Mouse (Mus musculus) embryonic facial prominence, embryonic 12.5 days (tissue): ENCODE measurements around the gene Akirin1. TPM values are rescaled to one million over a fixed set of nuclear protein-coding genes. Genes with fewer than 3 reads are reported as not detected.

ENCODE experiments used
- ATAC-seq: fragments of 200-750 bp; cut with Nextera tagmentation; 2 replicates; pipeline ENCODE4 v1.8.0; 2017; ENCODE audit not compliant: insufficient number of reproducible peaks, insufficient read depth, low FRiP score, low TSS enrichment
- H3K27ac ChIP-seq: fragments of 300-500 bp; sonication (generic); 2 replicates; pipeline ENCODE4 v1.5.1; 2016; ENCODE audit warnings: mild to moderate bottlenecking
- H3K27me3 ChIP-seq: fragments of 300-500 bp; sonication (generic); 2 replicates; pipeline ENCODE4 v1.6.1; 2016; ENCODE audit warnings: mild to moderate bottlenecking, moderate library complexity
- H3K36me3 ChIP-seq: fragments of 300-500 bp; sonication (generic); 2 replicates; pipeline ENCODE4 v1.6.1; 2016; ENCODE audit warnings: mild to moderate bottlenecking
- H3K4me1 ChIP-seq: fragments of 300-500 bp; sonication (generic); 2 replicates; pipeline ENCODE4 v1.6.1; 2016
- H3K4me2 ChIP-seq: fragments of 300-500 bp; sonication (generic); replicated peaks from 2 replicates; pipeline ENCODE4 v1.6.1; 2016; ENCODE audit warnings: mild to moderate bottlenecking, moderate library complexity
- H3K4me3 ChIP-seq: fragments of 300-500 bp; sonication (generic); 2 replicates; pipeline ENCODE4 v1.5.1; 2016; ENCODE audit warnings: mild to moderate bottlenecking
- H3K9ac ChIP-seq: fragments of 300-500 bp; sonication (generic); 2 replicates; pipeline ENCODE4 v1.6.1; 2016; ENCODE audit warnings: mild to moderate bottlenecking, moderate library complexity
- H3K9me3 ChIP-seq: fragments of 300-500 bp; sonication (generic); 2 replicates; pipeline ENCODE4 v1.6.1; 2016; ENCODE audit warnings: mild to moderate bottlenecking, moderate library complexity
- WGBS: fragments of 180-500 bp; shearing (Covaris S2); methylation state at CpG from one replicate; pipeline ENCODE4 v1.1.7; 2016; 5-methylcytosine and 5-hydroxymethylcytosine counted together
- polyA plus RNA-seq: library from polyadenylated mRNA; unstranded; fragments of >200 nt; fragmentation: Nextera tagmentation; extraction: Ambion mirVana; gene quantifications from 2 replicates; pipeline ENCODE4 v1.2.1, GENCODE M21; 2016

Gene Akirin1
- polyA plus RNA-seq, 1 experiment from 2014 or later, result 67.5 TPM

DNA sequence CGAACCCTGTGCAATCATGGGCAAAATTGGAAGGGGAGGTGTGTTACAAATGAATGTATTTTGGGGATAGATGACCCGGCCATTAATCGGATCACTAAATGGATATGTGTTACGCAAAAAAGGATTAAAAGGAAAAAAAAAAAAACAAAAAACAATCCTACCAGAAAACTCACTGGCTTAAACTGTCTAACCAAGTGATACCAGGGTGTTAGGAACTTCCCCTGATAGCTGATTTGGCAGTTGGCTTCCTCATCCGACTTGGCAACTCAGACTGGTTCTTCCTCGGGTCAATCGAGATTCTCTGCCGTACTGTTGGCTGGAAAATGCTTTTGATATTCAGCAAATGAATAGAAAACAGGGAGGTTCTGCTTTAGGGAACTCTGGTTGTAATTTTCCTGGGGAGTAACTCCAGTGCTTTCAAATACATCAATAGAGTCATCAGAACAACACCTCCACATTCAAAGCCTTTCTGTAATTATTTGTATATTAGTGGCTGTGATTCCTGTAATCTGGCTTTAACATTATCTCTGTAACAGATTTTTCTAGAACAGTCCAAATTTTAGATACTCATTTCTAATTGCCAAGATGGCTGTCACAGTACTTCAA lies 665 bp upstream of the Akirin1 start:
- H3K4me1 ChIP-seq, result peaks cover 8% of the 10 kb centered on the region
- peak overlapping the region; percentile 98 for H3K4me3 ChIP-seq
- 1% methylated on average over 8 of the region's 8 CpGs for WGBS
- H3K27me3 ChIP-seq, result 0 out of 2 replicates have a peak, but pooled peaks cover 4% of the 10 kb centered on the region
- H3K27ac ChIP-seq, result 0 out of 2 replicates have a peak overlapping the region, but pooled peaks have one; percentile 17
- H3K9me3 ChIP-seq, result no peaks in the 10 kb centered on the region
- H3K36me3 ChIP-seq, result no peaks in the 10 kb centered on the region
- H3K9ac ChIP-seq, result 0 out of 2 replicates have a peak overlapping the region, but pooled peaks have one; percentile 89
- ATAC-seq, result no peak
- H3K4me2 ChIP-seq, result peak overlapping the region; percentile 76

DNA sequence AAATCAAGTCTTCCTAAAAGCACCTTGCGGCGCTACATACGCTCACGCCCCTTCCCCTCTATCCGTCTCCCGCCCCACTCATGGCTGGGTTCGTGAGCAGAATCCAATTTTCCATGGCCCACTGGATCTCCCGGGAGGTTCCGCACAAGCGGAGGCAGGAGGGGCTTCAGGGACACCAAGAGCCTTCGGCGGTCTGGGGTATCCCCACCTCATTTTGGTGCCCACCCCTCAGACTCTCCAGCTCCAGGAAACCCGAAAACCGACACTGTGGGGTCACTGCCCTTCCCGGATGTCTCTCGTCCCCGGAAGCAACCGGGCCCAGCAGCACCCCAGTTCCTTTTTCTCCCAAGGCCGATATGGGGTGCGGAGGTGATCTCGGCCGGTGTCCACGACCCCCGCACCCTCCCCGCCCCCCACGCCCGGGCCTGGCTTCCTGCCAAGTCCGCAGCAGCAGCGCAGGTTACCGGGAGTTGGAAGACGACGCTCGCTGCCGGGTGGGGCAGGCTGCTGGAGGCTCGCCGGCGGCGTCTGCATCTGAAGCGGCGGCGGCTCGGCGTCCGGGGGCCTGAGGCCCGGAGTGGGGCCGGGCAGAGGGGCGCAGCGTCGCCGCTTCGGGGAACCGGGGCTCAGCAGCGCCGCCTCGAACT lies 538 bp downstream of the Akirin1 start:
- no peaks in the 10 kb centered on the region for H3K36me3 ChIP-seq
- H3K4me2 ChIP-seq, result peak overlapping the region; percentile 76
- peak overlapping the region; percentile 89 for H3K9ac ChIP-seq
- H3K4me1 ChIP-seq, result peaks cover 8% of the 10 kb centered on the region
- peak; percentile 83; the same call in 1 of the 2 replicates for ATAC-seq
- H3K4me3 ChIP-seq, result peak overlapping the region; percentile 98
- H3K9me3 ChIP-seq, result no peaks in the 10 kb centered on the region
- H3K27me3 ChIP-seq, result 0 out of 2 replicates have a peak, but pooled peaks cover 4% of the 10 kb centered on the region
- peak overlapping the region; percentile 93 for H3K27ac ChIP-seq
- WGBS, result under 1% methylated on average over 55 of the region's 55 CpGs

DNA sequence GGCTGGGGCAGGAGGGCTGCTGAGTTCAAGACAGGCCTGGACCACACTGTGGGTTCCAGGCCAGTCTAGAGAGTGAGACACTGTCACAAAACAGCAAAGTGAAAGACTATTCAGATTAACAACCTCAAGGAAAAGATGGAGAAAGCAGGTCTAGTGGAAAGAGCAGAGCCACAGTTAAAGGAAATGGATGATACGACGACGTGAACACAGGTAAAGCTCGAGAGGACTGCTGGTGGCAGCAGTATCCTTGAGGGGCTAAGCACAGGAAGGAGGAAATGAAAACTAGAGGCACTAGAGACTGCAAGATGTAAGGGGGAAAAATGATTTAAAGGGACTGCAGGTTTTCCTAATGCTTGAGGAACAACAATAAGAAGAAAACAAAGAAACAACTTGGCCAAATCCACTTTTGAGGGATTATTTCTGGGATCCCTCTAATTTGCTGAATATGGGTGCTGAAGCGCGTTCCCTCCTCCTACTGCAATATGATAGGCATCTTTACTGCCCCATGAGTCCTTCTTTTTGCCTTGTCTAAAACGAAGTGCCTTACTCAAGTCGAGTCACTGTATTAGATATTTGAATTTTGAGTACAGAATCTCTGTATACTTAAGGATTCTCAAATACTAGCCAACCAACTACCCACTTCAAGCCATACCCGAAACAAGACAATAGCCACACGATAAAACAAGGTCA lies 1.3 kb downstream of the Akirin1 start:
- WGBS, result 16% methylated on average over 10 of the region's 10 CpGs
- Histone ChIP-seq H3K27me3 (0 out of 2 replicates have a peak, but pooled peaks cover 4% of the 10 kb centered on the region), H3K9me3 (no peaks in the 10 kb centered on the region), H3K9ac (peak overlapping the region; percentile 89), H3K4me2 (peak overlapping the region; percentile 76), H3K36me3 (no peaks in the 10 kb centered on the region), H3K27ac (no peak overlapping the region), H3K4me3 (peak overlapping the region; percentile 98), H3K4me1 (peaks cover 8% of the 10 kb centered on the region)
- ATAC-seq, result no peak

DNA sequence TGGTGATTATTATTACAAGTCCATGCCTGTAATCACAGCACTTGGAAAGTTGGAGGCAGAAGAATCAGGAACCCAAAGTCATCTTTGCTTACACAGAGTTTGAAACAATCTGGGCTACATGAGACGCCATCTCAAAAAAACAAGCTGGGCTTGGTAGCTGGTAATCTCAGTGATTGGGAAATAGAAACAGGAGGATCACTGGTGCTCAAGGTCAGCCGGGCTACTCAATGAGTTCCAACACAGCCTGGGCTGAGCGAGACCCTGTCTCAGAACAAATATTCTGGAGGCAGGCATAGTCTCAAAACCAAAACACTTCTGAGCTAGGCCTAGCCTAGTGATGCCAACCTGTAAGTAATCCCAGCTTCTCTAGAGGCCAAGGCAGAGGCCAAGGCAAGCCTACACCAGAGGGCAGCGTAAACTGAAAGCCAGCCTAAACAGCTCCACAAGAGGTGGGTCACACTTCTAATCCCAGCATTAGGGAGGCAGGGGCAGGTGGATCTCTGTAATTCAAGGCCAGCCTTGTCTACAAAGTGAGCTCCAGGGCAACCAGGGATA lies 4.8 kb downstream of the Akirin1 start:
- no peak for ATAC-seq
- Histone ChIP-seq H3K4me1 (peaks cover 8% of the 10 kb centered on the region), H3K9me3 (no peaks in the 10 kb centered on the region), H3K27ac (no peak overlapping the region), H3K9ac (no peak overlapping the region), H3K36me3 (peaks cover 27% of the 10 kb centered on the region), H3K27me3 (no peaks in the 10 kb centered on the region), H3K4me3 (no peak overlapping the region), H3K4me2 (no peak overlapping the region)
- WGBS, result 96% methylated on average over 4 of the region's 4 CpGs

DNA sequence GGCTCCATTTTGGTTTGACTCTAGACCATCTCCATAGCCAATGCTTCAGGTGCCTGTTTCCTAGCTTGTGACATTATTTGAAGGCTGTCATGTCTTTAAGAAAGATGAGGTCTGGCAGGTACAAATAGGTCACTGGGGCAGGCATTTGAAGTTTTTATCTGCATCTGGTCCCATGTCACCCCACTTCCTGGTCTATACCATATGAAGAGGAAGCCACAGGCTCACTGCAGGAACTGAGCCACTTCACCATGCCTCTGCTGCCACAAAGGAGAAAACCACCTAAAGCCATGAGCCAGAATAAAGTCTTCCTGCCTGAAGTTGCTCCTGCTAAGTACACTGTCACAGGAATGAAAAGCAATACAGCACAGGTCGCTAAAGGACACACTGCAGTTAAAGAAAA lies 7.3 kb downstream of the Akirin1 start:
- 87% methylated on average over 1 of the region's 1 CpGs for WGBS
- Histone ChIP-seq H3K4me3 (no peak overlapping the region), H3K4me1 (no peaks in the 10 kb centered on the region), H3K9ac (no peak overlapping the region), H3K27ac (no peak overlapping the region), H3K36me3 (peaks cover 49% of the 10 kb centered on the region), H3K9me3 (no peaks in the 10 kb centered on the region), H3K4me2 (no peak overlapping the region), H3K27me3 (no peaks in the 10 kb centered on the region)
- ATAC-seq, result no peak

DNA sequence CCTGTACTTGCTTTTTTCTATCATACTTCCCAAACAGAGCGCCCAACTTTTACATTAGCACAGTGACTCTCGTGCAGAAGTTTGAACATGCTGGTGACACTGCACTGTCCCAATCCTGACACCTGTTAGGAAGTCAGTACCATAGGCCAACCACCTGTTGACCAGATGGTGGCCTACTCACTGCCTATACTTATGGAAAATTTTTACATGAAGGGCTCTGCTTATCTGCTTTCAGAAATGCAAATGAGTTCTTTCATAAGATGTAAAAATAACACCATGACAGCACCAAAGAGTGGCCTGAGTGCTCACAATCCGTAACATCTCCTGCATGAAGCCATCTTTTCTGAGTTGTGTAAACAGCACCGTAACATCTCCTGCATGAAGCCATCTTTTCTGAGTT lies 11.4 kb downstream of the Akirin1 start:
- Histone ChIP-seq H3K36me3 (peaks cover 68% of the 10 kb centered on the region), H3K9ac (no peak overlapping the region), H3K27ac (no peak overlapping the region), H3K27me3 (no peaks in the 10 kb centered on the region), H3K4me2 (no peak overlapping the region), H3K9me3 (no peaks in the 10 kb centered on the region), H3K4me1 (no peaks in the 10 kb centered on the region), H3K4me3 (no peak overlapping the region)
- no peak for ATAC-seq
- 96% methylated on average over 4 of the region's 4 CpGs for WGBS

DNA sequence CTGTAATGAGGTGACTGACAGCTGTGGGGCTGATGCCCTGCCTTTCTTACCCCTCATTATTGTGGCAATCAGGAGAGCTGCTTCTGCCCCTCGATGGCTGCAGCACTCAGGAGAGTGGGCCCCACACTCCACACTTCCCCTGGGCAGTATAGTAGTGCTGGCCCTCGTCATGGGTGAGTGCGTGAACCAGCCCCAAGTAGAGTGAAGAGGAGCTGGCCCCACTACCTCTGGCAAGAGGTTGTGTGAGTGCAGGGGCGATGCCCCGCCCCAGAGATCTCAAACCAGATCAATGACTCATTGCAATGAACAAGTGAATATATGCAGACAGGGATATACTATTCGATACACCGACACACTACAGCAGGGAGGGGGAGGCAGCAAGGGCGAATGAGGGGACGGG lies 16.6 kb downstream of the Akirin1 start:
- H3K9me3 ChIP-seq, result no peaks in the 10 kb centered on the region
- H3K27me3 ChIP-seq, result no peaks in the 10 kb centered on the region
- 91% methylated on average over 9 of the region's 9 CpGs for WGBS
- ATAC-seq, result no peak
- no peaks in the 10 kb centered on the region for H3K4me1 ChIP-seq
- peaks cover 35% of the 10 kb centered on the region for H3K36me3 ChIP-seq
- no peak overlapping the region for H3K27ac ChIP-seq
- no peak overlapping the region for H3K4me2 ChIP-seq
- no peak overlapping the region for H3K4me3 ChIP-seq
- no peak overlapping the region for H3K9ac ChIP-seq

DNA sequence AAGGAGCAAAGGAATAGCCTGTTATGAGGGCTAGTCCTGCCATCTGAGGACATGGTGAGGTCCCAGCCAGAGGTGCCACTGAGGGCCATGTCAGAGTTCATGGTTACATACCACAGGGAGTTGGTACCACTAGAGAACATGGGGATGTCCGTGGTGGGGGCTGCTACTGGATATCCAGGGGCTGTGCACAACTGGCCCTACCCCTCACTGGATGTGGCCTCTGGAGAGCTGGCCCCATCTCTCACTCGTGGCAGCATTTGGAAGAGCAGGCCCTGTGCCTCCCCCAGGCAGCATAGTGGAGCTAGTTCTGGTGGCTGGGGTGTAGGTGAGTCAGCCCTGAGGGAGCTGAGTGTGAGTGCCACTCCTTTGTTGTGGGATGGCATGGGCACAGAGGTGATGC lies 17.2 kb downstream of the Akirin1 start:
- Histone ChIP-seq H3K4me2 (no peak overlapping the region), H3K4me3 (no peak overlapping the region), H3K9ac (no peak overlapping the region), H3K36me3 (peaks cover 29% of the 10 kb centered on the region), H3K27me3 (no peaks in the 10 kb centered on the region), H3K9me3 (no peaks in the 10 kb centered on the region), H3K27ac (no peak overlapping the region), H3K4me1 (no peaks in the 10 kb centered on the region)
- 85% methylated on average over 2 of the region's 2 CpGs for WGBS
- no peak for ATAC-seq

DNA sequence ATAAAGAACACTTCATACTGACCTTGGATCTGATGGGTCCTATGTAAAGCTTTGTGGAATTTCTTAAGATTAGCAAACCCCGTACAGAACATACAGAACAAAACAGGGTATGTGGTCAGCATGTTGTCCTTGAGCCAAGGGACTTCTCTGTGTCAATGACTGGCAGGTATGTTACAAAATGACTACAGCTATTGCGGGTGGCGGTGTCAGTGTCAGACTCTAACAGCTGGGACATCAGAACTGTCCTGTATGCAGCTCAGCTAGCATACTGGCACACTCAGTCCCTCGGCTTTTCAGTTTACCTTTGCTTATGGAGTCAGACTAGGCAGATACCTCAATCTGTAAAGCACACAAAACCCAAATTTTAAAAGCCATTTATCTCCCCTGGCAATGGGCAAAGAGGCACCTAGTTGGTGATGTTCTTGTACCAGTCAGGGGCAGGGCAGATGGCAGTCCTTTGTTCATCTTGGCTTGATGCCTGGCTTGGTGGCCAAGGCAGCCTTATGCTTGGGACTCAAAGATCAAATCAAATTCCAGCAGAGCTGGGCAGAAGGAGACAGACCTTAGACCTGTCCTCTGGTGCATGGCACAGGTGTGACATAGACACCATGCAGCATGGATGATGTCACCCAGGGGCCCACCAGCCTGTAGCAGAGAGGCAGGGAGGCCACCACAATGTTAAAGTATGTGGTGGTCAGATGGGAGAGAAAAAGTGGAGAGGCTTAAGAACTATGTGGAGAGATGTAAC lies 17.8 kb downstream of the Akirin1 start:
- WGBS, result 94% methylated on average over 4 of the region's 4 CpGs
- peaks cover 25% of the 10 kb centered on the region for H3K36me3 ChIP-seq
- H3K27me3 ChIP-seq, result no peaks in the 10 kb centered on the region
- no peak overlapping the region for H3K27ac ChIP-seq
- no peaks in the 10 kb centered on the region for H3K9me3 ChIP-seq
- no peak overlapping the region for H3K4me3 ChIP-seq
- no peak for ATAC-seq
- no peaks in the 10 kb centered on the region for H3K4me1 ChIP-seq
- no peak overlapping the region for H3K9ac ChIP-seq
- no peak overlapping the region for H3K4me2 ChIP-seq

DNA sequence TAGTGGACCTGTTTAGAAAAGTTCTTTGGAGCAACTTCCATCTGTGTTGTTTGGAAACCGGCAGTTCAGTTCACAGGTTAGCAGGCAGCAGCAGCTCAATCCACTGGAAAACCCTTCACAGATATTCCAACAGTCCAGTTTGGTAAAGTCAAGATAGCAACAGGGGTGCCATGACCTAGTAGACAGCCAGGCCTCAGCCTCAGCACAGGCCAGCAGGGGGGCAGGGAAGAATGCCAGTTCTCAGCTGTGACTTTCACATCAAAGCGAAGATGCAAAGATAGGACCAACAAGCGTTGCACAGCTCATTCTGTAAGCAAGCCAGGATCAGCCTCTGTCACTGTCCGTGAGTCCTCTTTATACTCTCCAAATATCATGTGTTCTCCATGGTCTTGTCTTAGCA lies 28.4 kb downstream of the Akirin1 start:
- Histone ChIP-seq H3K4me3 (no peak overlapping the region), H3K27ac (no peak overlapping the region), H3K36me3 (no peaks in the 10 kb centered on the region), H3K4me1 (peaks cover 6% of the 10 kb centered on the region; the same call in 1 of the 2 replicates), H3K4me2 (no peak overlapping the region), H3K9me3 (no peaks in the 10 kb centered on the region), H3K9ac (no peak overlapping the region), H3K27me3 (no peaks in the 10 kb centered on the region)
- no peak for ATAC-seq
- WGBS, result 82% methylated on average over 4 of the region's 4 CpGs

DNA sequence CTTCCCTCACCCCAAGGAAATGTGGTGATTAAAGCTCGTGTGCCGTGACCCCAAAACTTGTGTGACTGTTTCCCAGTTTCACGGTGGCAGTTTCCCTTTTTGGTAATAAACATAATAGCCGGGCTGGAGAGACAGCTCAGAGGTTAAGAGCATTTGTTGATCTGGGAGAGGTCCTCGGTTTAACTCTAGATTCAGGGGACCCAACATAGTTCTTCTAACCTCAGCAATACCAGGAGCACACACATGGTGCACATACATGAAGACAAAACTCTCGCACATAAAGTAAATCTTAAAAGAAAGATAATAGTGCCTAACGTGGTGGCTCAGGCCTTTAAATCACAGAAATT lies 31.7 kb downstream of the Akirin1 start:
- no peaks in the 10 kb centered on the region for H3K9me3 ChIP-seq
- peaks cover 18% of the 10 kb centered on the region for H3K36me3 ChIP-seq
- H3K27me3 ChIP-seq, result no peaks in the 10 kb centered on the region
- 27% methylated on average over 7 of the region's 7 CpGs for WGBS
- peak overlapping the region; percentile 90 for H3K4me3 ChIP-seq
- no peak for ATAC-seq
- peaks cover 6% of the 10 kb centered on the region; the same call in 1 of the 2 replicates for H3K4me1 ChIP-seq
- peak overlapping the region; percentile 54 for H3K4me2 ChIP-seq
- no peak overlapping the region for H3K27ac ChIP-seq
- peak overlapping the region; percentile 92 for H3K9ac ChIP-seq
